Comparison of ENCODE assay signal across 15 mouse cellular contexts in the genomic region with DNA sequence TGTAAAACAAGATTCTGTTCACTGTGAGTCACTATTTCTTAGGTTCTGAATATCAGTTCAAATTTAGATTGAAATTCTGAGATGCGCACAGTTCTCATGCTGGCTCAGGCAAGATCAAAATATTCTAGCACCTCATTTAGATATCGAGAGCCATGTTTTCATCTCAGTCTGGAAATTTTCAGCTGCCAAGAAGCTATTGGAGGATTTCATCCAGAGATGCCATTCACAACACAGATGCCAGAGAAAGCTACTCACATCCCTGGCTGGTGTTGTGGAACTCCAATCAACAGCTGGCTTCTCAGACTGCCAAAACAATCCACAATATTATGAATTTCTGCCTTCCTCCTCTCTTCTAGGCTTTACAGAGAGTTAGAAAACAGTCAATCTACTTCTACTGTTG.
A peak's percentile ranks its signal among the peaks of the same experiment; 100 is the strongest.
DNase-seq lines count a peak whose midpoint lies in the region; ATAC-seq and TF ChIP-seq lines count a peak whose summit lies in the region.
"Had no signal": no experiment of that assay in that cellular context is flagged by ENCODE, and none has a peak within 500 bp of the region (broad histone marks: within the 10 kb centered on the region; RNA-seq: fewer than 3 reads in every experiment).

No protein-coding gene starts in this region.

- TF ChIP-seq POLR2A in brain, embryonic 14.5 days (IDR thresholded peaks at IDR 0.05; ENCODE audit: borderline replicate concordance, extremely low read depth, insufficient read depth, insufficient read length, poor library complexity, severe bottlenecking), result no peak

- H3K36me3 ChIP-seq in forebrain, postnatal 0 days (ENCODE audit: insufficient read depth), result no peaks in the 10 kb centered on the region
- no peaks in the 10 kb centered on the region for H3K36me3 ChIP-seq in forebrain, embryonic 10.5 days (replicated peaks)
- H3K36me3 ChIP-seq: heart, embryonic 10.5 days had no signal

- no peaks in the 10 kb centered on the region for H3K27me3 ChIP-seq in forebrain, postnatal 0 days (ENCODE audit: insufficient read depth, low read length)
- H3K27me3 ChIP-seq in forebrain, embryonic 10.5 days (ENCODE audit: poor library complexity, severe bottlenecking), result no peaks in the 10 kb centered on the region

- 60% methylated on average over 2 of the region's 2 CpGs for WGBS in forebrain, postnatal 0 days
- WGBS in forebrain, embryonic 10.5 days, result 97% methylated on average over 2 of the region's 2 CpGs

- H3K4me2 ChIP-seq in forebrain, postnatal 0 days (ENCODE audit: low read depth), result no peak overlapping the region

- no peak overlapping the region for H3K9ac ChIP-seq in forebrain, postnatal 0 days

- H3K4me3 ChIP-seq in forebrain, postnatal 0 days (ENCODE audit: low read depth, low read length), result no peak overlapping the region
- no peak overlapping the region for H3K4me3 ChIP-seq in forebrain, embryonic 10.5 days
- H3K4me3 ChIP-seq: heart, embryonic 10.5 days had no signal

- no peaks in the 10 kb centered on the region for H3K4me1 ChIP-seq in forebrain, postnatal 0 days (ENCODE audit: insufficient read depth)
- no peaks in the 10 kb centered on the region for H3K4me1 ChIP-seq in forebrain, embryonic 10.5 days
- H3K4me1 ChIP-seq: heart, embryonic 10.5 days had no signal

- TF ChIP-seq CTCF in forebrain, postnatal 0 days (IDR thresholded peaks at IDR 0.05; ENCODE audit: low read depth), result no peak
- no peak for TF ChIP-seq CTCF in brain, embryonic 14.5 days (IDR thresholded peaks at IDR 0.05; ENCODE audit: borderline replicate concordance, extremely low read depth, insufficient read depth, insufficient read length)

- no peaks in the 10 kb centered on the region for H3K9me3 ChIP-seq in forebrain, postnatal 0 days (ENCODE audit: low read length)
- no peaks in the 10 kb centered on the region for H3K9me3 ChIP-seq in forebrain, embryonic 10.5 days
- H3K9me3 ChIP-seq: heart, embryonic 10.5 days had no signal

- DNase-seq in forebrain, postnatal 0 days, result peak; percentile 66
- no peak for DNase-seq in forebrain, embryonic 10.5 days (ENCODE audit: extremely low spot score, low spot score)
- DNase-seq in brain, embryonic 14.5 days (ENCODE audit: low read depth), result peak; percentile 57
- DNase-seq in layer of hippocampus, adult 18-20 months (ENCODE audit: low spot score in 2 of 2), result peak; percentile 19 to 48
- peak; percentile 4 to 5 for DNase-seq in left cerebral cortex, postnatal 36 days (ENCODE audit: low spot score in 2 of 2)
- DNase-seq in heart, adult 18-20 months, result no peak
- no peak for DNase-seq in retina, postnatal 1 day
- DNase-seq in cerebellum, postnatal 10 days, result no peak
- DNase-seq: adrenal gland, postnatal 14 days; cerebellum, adult 11 months; heart, postnatal 36 days; kidney, adult 9 months; thymus, adult 18-20 months had no signal

- no peak overlapping the region for H3K27ac ChIP-seq in forebrain, postnatal 0 days (ENCODE audit: low read depth, low read length)
- no peak overlapping the region for H3K27ac ChIP-seq in forebrain, embryonic 10.5 days
- H3K27ac ChIP-seq: heart, embryonic 10.5 days had no signal

- intact Hi-C loops in left cerebral cortex, postnatal 36 days (cut with DNase I), result no loop called here

- ATAC-seq in forebrain, postnatal 0 days, result peak; percentile 82
- ATAC-seq: midbrain, embryonic 16.5 days had no signal

Comparison
In these comparisons a context has a peak if more than half of its experiments do, and no peak if none do; other contexts are left out.
1. DNase-seq: peak in forebrain, postnatal 0 days (single experiment), brain, embryonic 14.5 days (single experiment), layer of hippocampus, adult 18-20 months (2 of 2) and left cerebral cortex, postnatal 36 days (2 of 2); none in forebrain, embryonic 10.5 days (single experiment), heart, adult 18-20 months (0 of 2), retina, postnatal 1 day (single experiment) and cerebellum, postnatal 10 days (0 of 2).